Mouse (Mus musculus) heart, postnatal 25 days (tissue): ENCODE data around the gene Galm. TPM values are rescaled to one million over a fixed set of nuclear protein-coding genes. Genes with fewer than 3 reads are reported as not detected.

ENCODE experiments used
- DNase-seq: peaks from one replicate; pipeline ENCODE4 v3.0.0; 2022; ENCODE audit warnings: low spot score
- intact Hi-C: fragments of 180-260 bp; cut with DNase I; formaldehyde crosslinking; loops from one replicate; pipeline ENCODE4 v1.15.1; 2025
- total RNA-seq, 2 experiments: library from RNA; stranded (reverse); gene quantifications; 2 replicates each; pipeline ENCODE4 v1.2.3; 2021

Gene Galm
- total RNA-seq = 10 to 100 TPM; 14.1 to 14.5 TPM

DNA sequence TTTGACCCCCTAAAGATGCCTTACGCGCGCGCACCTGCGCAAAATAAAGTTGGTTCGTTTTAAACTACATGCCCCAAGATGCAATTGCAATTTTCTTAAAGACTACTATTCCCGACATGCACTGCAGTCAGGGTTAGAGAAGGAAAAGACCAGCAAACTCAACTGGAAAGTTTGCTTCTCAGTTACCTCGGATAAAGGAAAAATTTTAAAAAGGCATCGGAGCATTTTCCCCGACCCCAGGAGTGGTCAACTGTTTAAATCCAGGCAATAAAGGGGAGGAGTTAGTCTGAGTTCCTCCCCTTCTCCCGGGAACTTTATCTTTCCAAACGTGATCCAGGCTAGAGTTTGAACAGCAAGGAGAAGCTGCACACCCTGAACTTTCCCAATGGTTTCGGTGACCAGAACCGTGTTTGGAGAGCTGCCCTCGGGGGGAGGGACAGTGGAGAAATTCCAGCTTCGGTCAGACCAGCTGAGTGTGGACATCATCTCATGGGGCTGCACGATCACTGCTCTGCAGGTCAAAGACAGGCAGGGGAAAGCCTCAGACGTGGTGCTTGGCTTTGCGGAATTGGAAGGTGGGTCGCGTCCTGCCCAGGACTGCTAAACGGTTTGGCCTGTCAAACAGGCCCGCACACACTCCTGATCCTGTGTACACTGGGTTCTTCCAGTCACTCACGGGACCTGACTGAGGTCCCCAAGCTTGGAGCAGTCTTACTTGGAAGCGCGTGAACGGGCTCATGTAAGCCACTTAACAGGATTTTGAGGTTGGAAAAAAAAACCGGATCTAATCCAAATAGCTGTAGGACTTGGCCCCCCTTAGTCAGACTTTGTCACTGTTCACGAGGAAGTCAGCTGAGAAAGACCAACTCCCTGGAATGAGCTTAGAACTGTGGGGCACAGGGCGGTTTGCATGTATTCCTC, at the start of gene Galm:
Galm (plus strand) TSS at position 141 of the 921 bp plus-strand sequence.
- intact Hi-C loops = loop anchor here (5.0 kb wide), 1 partner anchor 65 kb away; the partner anchor contains the start of gene Hnrnpll
- DNase-seq = peak; percentile 55

DNA sequence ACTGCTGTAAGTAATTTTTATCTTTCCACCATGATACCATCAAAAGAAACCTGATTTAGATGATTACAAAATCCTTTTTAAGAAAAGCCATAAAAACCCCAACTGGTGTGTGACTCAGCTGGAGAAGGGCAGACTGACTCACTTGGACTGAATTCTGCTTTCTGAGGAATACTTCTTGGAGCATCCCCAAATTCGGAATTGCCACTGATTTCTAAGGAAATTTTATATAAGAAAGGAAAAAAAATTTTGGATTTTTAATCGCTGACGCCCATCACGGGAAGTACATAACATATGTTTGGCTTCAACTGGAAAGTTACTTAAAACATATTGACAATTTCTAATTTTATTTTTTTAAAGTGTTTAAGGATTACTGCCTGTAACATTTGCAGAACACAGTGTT, 48.5 kb upstream of the Galm start:
- DNase-seq = no peak
- intact Hi-C loops = no loop called here

DNA sequence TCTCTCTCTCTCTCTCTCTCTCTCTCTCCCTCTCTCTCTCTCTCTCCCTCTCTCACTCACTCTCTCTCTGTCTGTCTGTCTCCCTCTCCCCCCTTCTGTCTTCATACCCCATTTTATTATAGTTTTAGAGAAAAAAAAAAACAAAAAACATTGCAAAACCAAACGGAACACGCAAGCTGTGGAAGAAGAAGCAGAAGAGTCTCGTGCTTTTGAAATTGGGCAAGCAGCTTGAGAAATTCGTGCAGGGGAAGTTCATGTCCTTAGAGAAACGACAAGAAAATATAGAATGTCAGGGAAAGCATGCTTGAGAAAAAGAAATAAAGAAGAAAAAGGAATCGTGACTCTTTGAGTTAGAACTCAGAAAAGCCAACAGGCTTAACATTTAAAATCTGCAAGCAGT, 44.0 kb upstream of the Galm start:
- DNase-seq = no peak
- intact Hi-C loops = no loop called here

DNA sequence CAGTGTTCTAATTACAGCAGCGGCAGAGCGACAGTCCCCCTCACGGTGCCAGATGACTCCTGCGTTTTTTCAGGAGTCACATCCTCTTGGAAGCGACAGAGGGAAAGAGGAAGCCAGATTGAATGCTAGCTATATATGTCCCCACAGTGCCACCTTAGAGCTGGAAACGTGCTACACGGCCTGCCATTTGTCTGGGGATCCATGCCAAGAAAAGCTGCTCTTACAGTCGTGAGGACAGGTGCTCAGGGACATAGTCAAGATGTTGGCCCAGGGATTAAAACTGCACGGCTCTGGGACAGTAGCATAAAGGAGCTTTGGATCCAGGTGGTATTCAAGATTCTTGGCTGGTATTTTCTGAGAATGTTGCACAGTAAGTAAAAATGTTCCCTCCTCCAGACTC, 42.8 kb upstream of the Galm start:
- no peak for DNase-seq
- intact Hi-C loops = no loop called here

DNA sequence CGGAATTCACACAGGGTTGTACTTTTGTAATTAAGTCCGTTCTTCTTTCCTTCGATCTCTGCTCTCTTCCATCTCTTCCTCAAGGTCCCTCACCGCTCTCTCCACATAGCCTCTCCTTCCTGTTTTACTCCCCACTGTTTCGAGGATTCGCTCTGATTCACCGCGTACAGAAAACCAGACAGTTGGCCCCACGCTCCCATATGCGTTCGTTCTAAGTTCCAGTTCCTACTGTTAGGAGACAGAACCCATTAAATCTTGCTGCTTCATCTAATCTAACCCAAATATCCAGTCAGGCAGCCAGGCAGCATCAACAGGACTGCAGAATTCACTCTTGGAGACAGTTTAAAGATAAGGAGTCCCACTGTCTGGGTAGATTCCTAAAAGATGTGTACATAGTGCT, 40.7 kb upstream of the Galm start:
- intact Hi-C loops = no loop called here
- DNase-seq = no peak

DNA sequence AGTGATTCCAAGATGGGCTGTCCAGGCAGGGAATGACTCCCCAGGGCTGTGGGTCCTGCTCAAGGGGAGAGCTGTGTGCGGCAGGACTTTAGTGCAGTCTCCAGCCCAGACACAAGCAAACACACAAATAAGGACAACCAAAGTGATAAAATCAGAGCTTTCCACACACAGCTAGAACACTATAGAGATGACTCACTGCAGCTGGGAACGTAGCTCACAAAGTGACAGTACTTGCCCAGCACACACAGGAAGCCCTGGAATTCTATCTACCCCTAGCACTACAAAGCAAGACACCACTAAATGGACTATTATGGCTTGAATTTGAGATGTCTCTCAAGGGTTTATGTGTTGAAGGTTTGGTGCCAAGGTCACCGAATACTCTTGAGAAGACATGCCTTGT, 39.1 kb upstream of the Galm start:
- DNase-seq = no peak
- intact Hi-C loops = no loop called here

DNA sequence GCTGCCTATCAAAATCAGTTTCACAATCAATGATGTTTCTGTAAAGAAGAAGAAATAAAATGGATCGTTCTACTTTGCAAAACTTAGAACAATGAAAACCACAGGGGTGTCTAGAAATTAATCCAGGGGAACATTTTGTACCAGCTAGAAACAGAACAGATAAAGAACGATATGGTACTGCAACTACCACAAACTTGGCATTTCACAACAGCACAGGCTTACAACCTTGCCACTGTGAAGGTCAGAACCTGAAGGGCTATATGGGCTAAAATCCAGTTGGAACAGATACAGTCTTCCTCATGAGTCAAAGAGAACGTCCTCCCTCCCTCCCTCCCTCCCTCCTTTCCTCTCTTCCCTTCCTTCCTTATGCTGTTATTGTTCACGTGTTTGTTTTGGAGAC, 36.7 kb upstream of the Galm start:
- DNase-seq = no peak
- intact Hi-C loops = no loop called here

DNA sequence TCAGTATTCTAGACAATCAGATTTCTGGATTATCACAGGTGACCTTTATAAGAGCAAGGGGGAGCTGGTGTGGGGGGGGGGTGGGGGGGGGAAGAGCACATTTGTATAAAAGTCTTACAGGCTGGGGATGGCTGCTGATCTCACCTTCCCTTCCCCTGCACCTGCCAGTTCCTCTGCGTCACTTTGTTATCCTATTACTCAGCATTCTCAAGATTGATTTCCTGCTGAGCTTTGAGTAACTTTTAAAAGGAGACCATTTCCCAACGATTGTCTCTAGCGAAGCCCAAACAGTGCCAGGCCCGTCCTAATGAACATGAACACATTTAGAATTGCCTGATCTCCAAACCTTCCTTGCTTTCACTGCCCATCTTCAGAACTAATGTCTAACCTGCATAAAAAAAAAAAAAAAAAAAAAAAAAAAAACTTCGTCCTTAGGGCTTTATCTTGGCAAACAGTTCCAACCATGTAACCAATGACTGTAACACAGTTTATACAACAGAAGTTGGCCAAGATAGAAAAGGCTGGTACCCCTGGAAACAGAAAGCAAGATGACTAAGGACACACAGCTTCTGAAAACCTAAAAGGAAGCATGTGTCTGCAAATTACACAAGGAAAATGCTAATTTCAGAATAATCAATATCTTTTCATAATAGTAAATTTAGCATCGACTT, 35.3 kb upstream of the Galm start:
- intact Hi-C loops = no loop called here
- no peak for DNase-seq

DNA sequence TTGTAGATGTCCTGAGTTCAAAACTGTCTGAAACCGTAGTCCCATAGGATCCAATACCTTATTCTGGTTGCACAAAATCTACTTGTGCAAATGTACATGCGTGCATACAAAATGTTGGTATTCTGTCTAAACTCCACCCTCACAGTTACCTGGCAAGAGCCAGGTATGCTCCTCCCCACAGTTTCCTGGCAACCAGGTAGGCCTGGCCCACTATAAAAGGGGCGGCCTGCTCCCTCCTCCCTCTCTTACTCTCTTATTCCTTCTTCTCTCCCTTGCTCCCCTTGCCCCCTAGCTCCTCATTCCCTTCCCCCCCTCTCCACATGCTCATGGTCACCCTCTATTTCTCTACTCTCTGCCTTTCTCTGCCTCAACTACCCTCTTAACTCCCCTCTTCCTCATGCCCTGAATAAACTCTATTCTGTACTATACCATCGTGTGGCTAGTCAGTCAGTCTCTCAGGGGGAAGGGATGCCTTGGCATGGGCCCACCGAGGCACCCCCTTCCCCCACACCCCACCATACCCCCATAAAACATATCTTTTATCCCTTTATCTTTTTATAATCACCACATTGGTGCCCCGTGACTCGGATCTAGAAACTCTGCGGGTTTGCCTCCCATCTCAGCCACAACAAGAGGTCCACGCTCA, 31.9 kb upstream of the Galm start:
- no peak for DNase-seq
- intact Hi-C loops = no loop called here

DNA sequence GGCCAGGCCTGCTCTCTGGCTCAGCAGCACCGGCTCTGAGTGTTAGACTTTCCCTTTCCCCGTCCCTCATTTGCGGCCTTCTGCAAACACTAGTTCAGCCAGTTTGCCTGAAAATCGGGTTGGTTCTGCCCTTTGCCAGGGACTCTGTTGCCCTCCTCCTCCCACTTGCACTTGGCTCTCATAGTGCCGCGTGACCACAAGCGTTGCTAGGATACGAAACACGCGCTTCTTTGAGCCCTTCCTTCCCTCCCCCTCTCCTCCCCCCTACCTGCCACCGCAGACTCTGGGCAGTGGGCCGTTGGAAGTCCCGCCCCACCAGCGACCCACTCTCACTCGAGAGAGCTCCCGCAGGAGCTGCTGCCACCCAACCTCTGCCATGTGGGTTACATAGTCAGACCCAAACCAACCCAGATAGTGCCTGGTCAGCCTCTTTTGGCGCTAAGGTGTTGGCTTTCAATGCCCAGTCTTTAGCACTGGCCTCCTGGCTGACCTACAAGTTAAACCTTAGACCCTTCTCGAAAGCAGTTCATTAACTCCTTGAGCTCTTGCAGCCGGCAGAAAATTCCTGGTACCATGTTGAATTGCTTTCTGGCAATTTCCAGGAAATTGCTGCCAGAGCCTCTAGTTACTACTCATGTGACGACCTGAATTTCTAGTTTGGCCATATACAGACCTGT, 31.1 kb upstream of the Galm start:
- intact Hi-C loops = no loop called here
- peak; percentile 1 for DNase-seq

DNA sequence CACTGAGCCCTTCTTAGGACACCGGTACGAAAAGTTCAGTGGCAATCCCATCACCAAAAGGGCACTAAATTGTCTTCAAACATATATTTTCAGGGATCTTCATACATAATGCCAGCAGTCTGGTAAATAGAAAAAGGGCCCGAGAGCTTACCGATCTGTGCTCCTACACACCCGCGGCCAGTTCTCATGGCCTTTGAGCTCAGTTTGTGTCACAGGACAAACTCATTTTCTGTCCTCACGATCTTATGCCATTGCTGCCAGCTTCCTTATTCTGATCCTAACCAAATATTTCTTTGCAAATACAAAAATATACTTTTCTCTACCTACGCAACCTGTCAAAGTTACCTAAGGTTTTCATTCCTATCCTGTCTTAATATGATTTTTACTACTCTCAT, 30.6 kb upstream of the Galm start:
- DNase-seq = no peak
- intact Hi-C loops = no loop called here

DNA sequence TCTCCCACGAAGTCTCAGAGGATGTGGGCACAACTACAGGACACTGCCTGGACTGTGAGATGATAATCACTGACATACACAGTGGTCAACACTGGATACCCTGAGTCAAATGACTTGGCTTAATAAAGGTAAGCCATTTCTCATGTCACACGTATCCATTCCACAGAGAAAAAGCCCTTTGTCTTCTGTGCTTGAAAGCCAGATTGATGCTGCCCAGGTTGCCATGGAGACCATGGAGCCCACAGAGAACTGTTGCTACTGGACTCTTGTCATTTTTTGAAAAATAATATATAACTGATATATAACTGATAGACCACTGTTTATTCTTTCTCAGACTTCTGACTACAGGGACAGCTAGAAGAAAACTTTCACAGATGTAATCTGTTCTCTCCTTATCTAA, 30.1 kb upstream of the Galm start:
- intact Hi-C loops = no loop called here
- DNase-seq = no peak

DNA sequence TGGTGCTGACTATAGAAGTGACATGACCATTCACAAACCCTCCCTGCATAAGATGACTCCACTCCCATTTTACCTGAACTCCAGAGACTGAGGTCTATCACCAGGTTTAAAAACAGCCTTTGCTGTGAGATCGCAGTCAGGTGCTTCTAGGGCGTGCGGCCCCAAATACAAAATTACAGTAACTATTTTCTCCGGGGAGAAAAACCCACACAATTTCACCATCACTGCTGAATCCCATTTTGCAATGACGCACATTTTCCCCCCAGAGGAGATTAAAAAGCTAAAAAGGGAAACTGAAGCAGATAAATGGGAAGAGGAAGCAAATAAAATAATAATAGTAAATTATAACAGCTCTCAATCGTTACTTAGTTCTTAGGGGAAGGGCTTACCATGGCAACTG, 27.4 kb upstream of the Galm start:
- DNase-seq = no peak
- intact Hi-C loops = loop anchor here (2.0 kb wide), 1 partner anchor 19 kb away; no protein-coding TSS in a partner anchor

DNA sequence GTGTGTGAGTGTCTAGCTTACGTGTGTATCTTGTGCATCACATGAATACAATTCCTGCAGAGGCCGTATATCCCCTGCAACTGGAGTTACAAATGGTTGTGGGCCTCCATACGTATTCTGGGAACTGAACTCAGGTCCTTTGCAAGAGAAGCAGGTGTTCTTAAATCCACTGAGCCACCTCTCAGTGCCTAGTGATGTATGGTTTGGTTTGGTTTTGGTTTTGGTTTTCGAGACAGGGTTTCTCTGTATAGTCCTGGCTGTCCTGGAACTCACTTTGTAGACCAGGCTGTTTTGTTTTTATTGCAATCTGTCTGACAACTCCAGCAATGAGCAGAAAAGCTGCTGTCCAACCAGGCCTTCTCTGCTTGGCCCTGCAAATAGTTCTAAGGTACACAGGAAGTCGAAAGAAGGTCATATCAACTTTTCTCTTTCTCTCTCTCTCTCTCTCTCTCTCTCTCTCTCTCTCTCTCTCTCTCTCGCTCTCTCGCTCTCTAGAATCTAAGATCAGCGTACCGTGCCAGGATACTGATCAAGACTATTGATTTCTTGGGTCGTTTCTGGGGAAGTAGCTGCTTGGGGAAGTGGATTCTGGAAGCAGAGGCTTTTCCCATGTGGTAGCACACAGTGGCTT, 21.8 kb upstream of the Galm start:
- intact Hi-C loops = no loop called here
- no peak for DNase-seq

DNA sequence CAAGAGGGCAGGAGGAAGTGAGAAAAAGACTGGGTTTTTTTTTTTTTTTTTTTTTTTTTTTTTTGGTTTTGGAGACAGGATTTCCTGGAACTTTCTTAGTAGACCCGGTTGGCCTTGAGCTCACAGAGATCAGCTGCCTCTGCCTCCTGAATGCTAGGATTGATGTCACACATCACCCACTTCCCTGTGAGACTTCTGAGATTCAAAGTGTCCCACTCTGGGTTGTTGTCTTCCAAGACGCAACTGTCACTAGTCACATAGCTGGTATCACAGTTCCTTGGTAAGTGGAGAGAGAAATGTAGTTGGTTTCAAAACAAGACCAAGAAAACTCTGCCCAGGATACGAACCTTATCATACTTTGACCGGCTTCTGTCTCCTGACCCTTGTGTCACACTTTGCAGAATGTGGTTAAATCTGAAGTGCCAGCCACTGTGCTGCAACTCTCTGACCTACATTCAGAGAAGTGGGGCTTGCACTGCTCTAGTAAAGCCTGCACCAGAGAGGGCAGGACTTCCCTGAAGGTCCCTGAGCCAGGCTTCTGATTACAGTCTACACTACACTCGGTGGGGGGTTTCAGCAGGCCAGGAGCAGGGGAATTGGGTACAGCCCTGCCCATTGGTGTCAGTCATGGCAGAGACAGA, 14.5 kb upstream of the Galm start:
- DNase-seq = no peak
- intact Hi-C loops = no loop called here

DNA sequence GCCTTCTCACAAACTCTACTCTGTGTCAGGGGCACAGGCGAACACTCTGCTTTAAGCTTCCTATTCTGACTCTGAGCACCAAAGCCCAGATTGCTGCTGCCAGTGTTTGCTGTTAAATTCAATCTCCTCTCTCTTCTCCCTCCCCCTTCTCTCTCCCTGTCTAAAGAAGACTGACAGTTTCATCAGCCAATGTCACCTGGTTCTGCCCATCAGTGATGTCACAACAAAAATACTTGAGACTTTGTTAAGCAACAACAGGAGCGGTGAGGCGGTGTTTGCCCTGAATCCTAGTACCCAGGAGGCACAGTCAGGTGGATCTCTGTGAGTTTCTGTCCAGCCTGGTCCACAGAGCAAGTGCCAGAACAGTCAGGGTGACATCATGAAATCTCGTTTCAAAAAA, 13.8 kb upstream of the Galm start:
- intact Hi-C loops = no loop called here
- no peak for DNase-seq

DNA sequence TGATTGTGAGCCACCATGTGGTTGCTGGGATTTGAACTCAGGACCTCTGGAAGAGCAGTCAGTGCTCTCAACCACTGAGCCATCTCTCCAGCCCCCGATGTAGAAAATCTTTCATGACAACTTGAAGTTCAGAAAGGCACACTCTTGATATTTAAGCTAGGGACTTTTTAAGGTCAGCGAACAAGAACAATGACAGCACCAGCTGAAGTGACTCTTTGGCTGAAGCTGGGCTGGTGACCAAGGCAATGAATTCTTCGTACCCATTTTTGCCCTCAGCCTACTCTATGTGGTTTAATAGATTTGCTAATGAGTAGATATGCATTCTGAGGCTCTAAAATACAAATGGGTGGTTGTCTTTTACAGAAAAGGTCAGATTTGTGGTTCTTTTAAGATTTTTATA, 6.9 kb upstream of the Galm start:
- DNase-seq = no peak
- intact Hi-C loops = no loop called here

DNA sequence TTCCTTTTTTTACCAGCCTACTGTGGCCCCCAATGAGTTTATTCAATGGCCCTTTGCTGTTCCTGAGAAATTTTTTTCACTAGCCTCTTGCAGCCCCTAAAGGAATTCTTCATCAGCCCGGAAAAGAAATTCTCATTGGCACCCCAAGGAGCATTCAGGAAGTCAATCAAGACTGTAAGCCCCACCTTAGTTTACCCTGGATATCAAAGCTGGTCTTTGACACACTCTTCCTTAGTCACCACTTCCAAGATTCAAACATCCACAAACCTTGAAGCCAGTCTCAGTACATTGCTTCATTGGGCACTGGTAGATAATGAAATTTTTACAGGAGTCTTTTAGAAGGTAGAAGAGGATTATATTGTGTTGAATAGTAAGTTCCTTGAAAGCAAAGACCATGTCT, 5.4 kb upstream of the Galm start:
- intact Hi-C loops = no loop called here
- DNase-seq = no peak

DNA sequence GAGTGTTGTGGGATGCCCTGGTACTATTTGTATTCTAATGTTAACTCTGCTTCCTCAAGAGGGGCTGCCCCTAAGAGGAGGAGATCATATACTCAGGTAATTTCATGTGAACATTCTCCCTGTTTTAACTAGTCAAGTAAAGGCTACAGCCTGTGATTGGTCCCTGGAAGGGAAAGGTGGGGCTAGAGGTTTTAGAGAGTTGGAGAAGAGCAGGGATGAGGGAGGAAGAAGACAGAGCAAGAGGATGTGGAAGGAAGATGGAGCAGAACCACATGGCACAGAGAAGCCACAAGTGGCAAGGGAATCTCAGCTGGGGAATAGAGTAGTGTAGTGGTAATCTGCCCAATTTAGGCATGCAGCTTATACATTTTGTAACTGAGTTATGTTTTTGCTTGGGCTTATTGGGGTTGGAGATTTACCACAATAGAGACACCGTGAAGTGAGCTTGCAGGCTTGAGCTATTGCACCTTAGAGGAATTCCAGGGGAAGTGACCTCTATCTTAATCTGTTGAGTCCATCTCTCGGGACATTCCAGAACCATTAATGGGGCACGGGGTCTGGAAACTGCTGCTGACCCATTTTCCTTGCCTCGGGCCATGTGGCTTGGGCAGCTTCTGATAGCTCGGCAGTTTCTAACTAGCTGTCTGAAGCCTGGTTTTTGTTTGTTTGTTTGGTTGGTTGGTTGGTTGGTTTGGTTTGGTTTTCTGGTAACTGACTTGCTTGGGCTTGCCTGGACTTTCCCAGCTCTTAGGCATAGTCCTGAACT, 2.1 kb upstream of the Galm start:
- intact Hi-C loops = loop anchor here (5.0 kb wide), 1 partner anchor 63 kb away; the partner anchor contains the start of gene Hnrnpll
- DNase-seq = no peak
